Mouse (Mus musculus) heart, postnatal 25 days (tissue): ENCODE measurements around the gene C2cd5. TPM values are rescaled to one million over a fixed set of nuclear protein-coding genes. Genes with fewer than 3 reads are reported as not detected.
"Not testable (repeated sequence)": the region's sequence is repeated elsewhere in the genome, so short reads cannot be mapped to it uniquely, and the experiment has no call there.

Source experiments
- DNase-seq: peaks from one replicate; pipeline ENCODE4 v3.0.0; 2022; ENCODE audit warnings: low spot score
- intact Hi-C: fragments of 180-260 bp; cut with DNase I; formaldehyde crosslinking; loops from one replicate; pipeline ENCODE4 v1.15.1; 2025
- total RNA-seq, 2 experiments: library from RNA; stranded (reverse); gene quantifications; 2 replicates each; pipeline ENCODE4 v1.2.3; 2021

Gene C2cd5
- total RNA-seq, 2 experiments from 2014 or later: 15.4 to 16.7 TPM

- intact Hi-C loops: no loop called here
- DNase-seq: no peak
Measured at GRCm38 (mm10) chr6:142990516-142990915, 109.4 kb downstream of the C2cd5 start.

DNA sequence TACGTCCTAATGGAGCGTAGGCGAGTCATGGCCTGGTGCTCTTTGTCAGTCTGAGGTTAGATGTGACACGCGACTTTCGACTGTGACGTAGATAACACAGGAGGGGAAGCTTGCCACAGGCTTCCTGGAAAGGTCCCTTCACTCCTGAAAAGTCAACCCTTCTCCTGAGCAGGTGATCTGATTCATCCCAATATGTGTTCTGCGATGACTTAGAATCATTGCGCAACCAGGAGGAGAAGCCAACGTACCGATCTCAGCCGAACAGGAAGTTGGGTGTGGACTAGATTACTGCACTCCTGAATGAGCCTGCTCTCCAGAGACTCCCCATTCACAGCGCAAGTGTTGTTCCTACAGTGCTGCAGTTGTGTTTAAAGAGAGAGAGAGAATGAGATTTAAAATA lies 110.4 kb downstream of the C2cd5 start:
- intact Hi-C loops: loop anchor here (2.0 kb wide), 1 partner anchor 185 kb away; no protein-coding TSS in a partner anchor
- no peak for DNase-seq

DNA sequence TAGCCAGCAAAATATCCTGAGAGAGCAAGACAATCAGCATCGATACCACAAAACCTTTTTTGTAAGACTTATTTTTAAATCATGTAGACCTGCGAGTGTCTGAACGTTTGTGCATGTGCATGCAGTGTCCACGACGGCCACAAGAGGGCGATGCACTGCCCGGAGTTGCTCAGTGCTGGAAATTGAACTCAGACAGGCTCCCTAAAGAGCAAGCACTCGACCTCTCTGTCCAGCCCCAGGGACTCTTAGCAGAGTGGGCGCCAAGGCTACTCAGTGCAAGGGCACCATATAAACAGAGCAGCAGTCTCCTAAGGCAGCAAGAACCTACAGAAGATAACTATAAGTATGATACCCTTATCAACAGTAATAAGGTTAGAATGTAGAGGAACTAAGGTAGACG lies 111.2 kb downstream of the C2cd5 start:
- intact Hi-C loops: loop anchor here (2.0 kb wide), 1 partner anchor 186 kb away; no protein-coding TSS in a partner anchor
- no peak for DNase-seq

DNA sequence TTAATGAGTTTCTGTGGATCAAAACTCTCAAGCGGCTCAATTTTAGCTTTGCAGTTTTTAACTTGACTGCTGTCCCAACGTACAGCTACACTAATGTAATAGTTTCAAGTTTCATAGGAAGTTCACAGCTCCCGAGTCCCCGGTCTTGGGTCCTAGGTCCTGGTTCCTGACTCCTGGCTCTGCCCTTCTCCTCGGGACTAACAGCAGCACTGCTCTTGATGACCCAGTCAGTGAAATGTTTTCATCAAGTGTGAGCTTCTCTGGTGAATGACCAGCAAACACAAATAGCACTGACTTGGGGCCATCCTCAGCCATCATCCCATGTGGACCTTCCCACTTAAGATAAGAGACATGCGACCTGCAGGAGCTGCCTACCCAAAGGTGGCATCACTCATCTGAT lies 111.7 kb downstream of the C2cd5 start:
- intact Hi-C loops: loop anchor here (2.0 kb wide), 1 partner anchor 187 kb away; no protein-coding TSS in a partner anchor
- no peak for DNase-seq

DNA sequence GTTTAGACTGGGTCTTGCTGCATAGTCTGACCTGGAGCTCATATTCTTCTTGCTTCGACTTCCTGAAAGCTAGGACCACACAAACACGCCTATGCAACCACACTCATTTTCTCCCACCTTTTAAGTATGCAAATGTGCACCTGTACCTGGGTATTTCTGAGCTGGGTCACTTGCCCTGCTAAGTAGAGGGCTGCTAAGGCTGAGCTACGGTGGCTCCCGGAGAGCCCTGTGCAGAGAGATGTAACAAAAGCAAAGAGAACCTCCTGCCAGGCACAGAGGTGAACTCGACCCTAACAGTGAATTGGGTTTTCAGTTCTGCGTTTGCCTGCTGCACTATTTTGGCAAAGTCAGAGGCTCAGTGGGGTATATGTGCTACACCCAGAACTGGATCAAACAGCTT lies 112.3 kb downstream of the C2cd5 start:
- intact Hi-C loops: loop anchor here (2.0 kb wide), 1 partner anchor 187 kb away; no protein-coding TSS in a partner anchor

DNA sequence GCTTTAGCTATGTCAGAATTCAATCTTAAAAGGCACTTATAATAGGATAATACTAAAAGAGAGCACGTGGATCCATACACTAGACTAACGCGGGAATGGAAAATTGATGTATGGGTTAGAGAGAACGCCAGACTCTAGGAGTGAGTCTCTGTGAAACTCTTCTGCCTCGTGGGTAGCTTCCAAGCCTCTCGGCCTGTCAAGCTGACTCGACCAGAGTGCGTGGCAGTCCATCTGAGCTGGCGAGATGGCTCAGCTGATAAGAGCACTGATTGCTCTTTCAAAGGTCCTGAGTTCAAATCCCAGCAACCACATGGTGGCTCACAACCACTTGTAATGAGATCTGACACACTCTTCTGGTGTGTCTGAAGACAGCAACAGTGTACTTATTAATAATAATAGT lies 113.2 kb downstream of the C2cd5 start:
- DNase-seq, intact Hi-C loops: not testable (repeated sequence)

More for the DNA sequence above, 112.3 kb downstream of the C2cd5 start:
- DNase-seq: no peak

GRCm38 (mm10) chr6:142985561-142986238 lies 114.2 kb downstream of the C2cd5 start:
- intact Hi-C loops, DNase-seq: not testable (repeated sequence)

- intact Hi-C loops: no loop called here
Measured at GRCm38 (mm10) chr6:142979665-142980660, 120.0 kb downstream of the C2cd5 start.

DNA sequence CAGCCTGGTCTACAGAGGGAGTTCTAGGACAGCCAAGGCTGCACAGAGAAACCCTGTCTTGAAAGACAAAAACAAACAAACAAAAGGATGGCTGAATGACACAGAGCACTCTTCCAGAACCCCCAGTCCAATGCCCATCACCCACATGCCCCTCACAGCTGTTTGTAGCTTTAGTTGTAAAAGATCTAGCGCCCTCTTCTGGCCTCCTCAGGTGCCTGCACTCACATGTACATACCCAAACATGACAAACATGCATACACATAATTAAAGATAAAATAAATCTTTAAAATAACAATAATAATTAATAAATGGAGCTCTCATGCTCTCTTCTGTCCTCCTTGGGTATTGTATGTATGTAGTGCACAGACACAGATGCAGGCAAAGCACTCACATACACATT lies 122.7 kb downstream of the C2cd5 start:
- intact Hi-C loops: no loop called here
- DNase-seq: no peak

More at GRCm38 (mm10) chr6:142979665-142980660, 120.0 kb downstream of the C2cd5 start:
- no peak for DNase-seq

GRCm38 (mm10) chr6:142973289-142973688 lies 126.7 kb downstream of the C2cd5 start:
- intact Hi-C loops: no loop called here

DNA sequence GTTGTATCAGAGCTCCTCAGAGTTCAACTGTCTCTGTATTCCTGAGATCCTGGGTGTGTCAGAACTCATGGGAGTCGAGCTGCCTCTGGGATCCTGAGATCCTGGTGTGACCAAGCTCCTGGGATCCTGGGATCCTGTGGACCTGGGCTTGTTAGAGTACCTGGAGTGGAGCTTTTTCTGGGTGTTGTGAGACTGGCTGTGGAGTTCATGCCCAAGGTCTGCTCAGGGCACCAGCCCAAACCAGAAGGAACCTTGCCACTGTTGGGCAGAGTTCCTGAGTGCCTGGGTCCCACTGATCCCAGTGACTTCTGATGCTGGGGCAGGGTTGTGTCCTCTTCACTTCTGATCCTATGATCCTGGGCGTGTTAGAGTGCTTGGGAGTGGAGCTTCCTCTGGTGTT lies 127.7 kb downstream of the C2cd5 start:
- intact Hi-C loops: no loop called here

More at GRCm38 (mm10) chr6:142973289-142973688, 126.7 kb downstream of the C2cd5 start:
- DNase-seq: no peak

DNA sequence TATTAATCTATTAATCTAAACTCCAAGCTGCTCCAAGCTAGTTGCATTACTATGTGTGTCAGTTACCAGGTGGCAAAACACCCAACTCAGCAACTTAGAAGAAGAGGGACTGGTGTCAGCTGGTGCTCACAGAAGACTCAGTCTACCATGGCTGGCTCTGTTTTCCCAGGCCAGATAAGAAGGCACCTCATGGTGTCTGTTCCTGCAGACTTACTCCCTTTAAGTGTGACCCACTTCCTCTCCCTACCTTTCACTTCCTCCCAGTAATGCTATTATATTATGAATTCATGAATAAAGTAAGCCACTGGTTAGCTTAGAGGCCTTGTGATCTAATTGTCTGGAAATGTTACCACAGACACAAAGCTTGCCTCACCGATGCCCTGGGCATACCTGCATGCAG lies 132.5 kb downstream of the C2cd5 start:
- no peak for DNase-seq
- intact Hi-C loops: loop anchor here (2.0 to 10.0 kb wide), 3 partner anchors 93 to 189 kb away; no protein-coding TSS in a partner anchor

More for the DNA sequence above, 127.7 kb downstream of the C2cd5 start:
- DNase-seq: no peak

DNA sequence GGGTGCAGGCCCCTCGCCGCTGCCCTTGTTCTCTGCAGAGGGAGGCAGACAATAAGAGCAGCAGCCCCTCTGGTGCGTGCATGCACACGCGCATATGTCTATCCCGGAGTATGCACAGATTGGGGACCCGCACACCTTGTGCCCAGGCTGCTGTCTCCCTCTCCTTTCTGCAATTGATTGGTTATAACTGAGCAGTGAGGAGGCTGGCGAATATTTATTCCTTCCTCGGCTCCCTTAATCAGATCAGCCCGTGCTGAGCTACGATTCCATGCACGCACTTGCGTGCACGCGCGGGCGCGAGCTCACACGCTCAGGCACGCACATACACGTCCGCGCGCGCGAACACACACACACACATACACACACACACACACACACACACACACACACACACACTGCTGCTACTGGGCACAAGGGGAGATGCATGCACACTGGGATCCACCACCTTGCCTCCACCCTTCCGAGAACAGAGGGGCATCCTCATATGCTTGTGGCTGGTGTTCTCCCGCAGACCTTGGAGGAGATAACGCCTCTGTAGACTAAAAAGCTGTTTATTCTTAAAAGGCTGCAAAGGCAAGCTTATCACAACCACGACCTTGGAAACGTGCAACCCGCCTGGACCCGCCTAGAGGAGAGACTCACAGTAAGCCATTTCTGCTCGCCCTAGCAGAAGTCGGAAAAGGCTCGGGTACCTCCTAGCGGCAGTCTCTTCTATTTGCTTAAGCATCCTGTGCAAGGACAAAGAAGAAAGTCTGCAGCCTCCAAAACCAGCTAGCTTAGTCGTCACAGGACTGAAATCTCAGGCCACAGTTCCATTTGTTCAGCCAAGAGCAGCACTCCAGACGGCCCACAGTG lies 135.2 kb downstream of the C2cd5 start:
- DNase-seq: no peak
- intact Hi-C loops: loop anchor here (10.0 kb wide), 2 partner anchors 90 to 150 kb away; no protein-coding TSS in a partner anchor

- intact Hi-C loops: loop anchor here (10.0 kb wide), 2 partner anchors 89 to 149 kb away; no protein-coding TSS in a partner anchor
- no peak for DNase-seq
Measured at GRCm38 (mm10) chr6:142964076-142964530, 135.8 kb downstream of the C2cd5 start, which contains the start of gene St8sia1. St8sia1 (minus strand) TSS chr6:142964452.

DNA sequence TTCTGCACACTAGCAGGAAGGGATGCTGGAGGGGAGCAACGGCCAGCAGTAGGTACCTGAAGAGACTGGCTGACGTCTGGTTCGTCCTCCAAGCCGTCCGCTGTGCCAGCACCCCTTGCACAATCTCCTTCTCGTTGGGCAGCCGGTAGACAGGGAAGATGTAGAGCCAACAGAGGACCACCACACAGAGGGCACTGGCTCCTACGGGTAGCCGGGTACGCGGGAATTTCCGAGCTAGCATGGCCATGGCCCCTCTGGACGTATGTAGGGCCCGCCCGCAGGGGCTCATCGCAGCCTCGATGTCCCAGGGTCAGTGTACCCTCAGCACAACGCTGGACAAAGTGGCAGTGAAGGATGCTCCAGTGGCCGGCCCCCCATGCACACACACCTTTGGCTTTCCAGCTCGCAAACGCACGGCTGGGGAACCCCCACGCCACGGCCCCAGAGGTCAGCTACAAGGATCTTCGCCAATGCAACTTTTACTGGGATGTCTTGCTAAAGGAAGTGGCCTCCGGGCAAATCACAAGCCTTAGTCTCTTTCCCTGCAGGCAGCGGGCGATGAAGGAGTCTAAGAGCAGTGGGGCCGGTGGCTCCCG lies 136.4 kb downstream of the C2cd5 start:
- no peak for DNase-seq
- intact Hi-C loops: loop anchor here (10.0 kb wide), 2 partner anchors 89 to 149 kb away; no protein-coding TSS in a partner anchor

- DNase-seq: no peak
- intact Hi-C loops: loop anchor here (10.0 kb wide), 2 partner anchors 88 to 148 kb away; no protein-coding TSS in a partner anchor
Measured at GRCm38 (mm10) chr6:142962881-142963280, 137.1 kb downstream of the C2cd5 start.

- intact Hi-C loops: loop anchor here (10.0 kb wide), 2 partner anchors 88 to 148 kb away; no protein-coding TSS in a partner anchor
- DNase-seq: no peak
Measured at GRCm38 (mm10) chr6:142962476-142962875, 137.5 kb downstream of the C2cd5 start.

DNA sequence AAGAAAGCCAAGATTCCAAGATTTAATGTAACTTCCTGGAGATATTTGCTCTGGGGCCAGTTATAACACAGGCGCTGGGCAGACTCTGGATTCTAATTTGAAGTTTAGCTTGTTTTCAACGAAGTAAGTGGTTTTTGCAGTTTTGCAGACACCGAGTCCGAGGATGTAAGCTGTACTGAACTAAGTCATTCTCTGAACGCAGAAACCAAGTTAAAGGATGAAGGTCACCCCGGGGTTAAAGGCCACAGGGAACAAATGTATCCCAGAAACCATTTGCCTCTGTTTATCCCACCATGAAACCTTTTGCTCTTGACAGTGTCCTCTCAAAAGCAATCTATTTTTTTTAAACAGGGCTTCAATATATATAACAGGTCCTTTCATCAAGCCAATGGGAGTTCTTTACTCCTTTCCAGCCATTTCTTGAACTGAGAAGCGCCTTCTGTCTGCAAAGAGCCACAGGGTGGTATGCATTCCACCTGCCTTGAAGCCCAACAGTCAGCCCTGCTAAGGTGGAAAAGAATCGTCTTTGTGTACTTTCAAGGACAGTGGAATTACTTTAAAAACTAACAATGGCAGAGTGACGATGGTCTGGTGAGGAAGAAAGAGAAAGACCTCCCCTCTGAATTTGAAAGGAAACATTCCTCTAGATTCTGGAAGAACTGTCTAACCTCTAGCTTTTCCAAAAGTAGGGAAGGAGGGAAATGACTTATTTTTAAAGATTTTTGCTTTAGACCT lies 138.1 kb downstream of the C2cd5 start:
- DNase-seq: no peak
- intact Hi-C loops: loop anchor here (10.0 kb wide), 2 partner anchors 87 to 147 kb away; no protein-coding TSS in a partner anchor
